Mouse (Mus musculus) duodenum, adult 2 months (tissue): ENCODE results near the gene Fam241a. TPM values are rescaled to one million over a fixed set of nuclear protein-coding genes. Genes with fewer than 3 reads are reported as not detected.

Experiments
- polyA plus RNA-seq: library from polyadenylated mRNA; depleted of rRNA; stranded (reverse); fragments of >200 nt; gene quantifications from 2 replicates; pipeline ENCODE4 v1.2.3, GENCODE M21; 2012; ENCODE audit warnings: low replicate concordance; rRNA removed

Fam241a gene
- polyA plus RNA-seq, result 2.3 and 3.0 TPM in 2 replicates

DNA sequence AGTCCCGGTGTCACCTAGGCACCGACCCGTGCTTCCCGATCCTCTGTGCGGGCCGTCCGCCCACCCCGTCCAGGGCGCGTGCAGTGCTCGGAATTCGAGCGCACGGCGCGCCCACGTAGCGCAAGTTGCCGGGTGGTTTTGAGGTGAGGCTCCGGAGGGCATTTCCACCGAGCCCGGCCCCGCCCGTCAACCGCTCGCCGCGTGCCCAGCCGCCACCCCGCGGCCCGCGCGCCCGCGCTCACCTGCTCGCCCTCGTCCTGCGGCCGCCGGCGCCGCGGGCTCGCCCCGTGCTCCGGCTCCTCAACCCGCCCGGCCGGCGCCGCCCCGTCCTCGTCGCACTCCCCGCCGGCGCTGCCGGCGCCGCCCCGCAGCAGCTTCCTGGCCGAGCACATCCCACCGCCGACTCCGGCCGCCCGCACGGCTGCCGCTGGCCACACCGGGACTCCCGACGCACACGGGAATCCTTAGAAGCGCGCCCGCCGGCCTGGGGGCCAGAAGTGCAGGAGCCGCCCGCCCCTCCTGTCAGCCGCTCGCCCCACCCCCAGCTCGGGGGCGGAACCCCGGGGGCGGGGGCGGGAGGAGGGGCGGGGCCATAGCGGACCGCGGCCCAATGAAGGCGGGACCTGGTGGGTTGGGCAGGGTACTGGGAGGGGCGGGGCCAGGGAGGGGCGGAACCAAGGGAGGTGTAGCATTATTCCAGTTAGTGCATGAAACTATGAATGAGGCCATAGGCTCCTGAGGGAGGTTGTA, at the start of gene Fam241a:
Fam241a (minus strand) TSS at position 533 of the 750 bp plus-strand sequence.

DNA sequence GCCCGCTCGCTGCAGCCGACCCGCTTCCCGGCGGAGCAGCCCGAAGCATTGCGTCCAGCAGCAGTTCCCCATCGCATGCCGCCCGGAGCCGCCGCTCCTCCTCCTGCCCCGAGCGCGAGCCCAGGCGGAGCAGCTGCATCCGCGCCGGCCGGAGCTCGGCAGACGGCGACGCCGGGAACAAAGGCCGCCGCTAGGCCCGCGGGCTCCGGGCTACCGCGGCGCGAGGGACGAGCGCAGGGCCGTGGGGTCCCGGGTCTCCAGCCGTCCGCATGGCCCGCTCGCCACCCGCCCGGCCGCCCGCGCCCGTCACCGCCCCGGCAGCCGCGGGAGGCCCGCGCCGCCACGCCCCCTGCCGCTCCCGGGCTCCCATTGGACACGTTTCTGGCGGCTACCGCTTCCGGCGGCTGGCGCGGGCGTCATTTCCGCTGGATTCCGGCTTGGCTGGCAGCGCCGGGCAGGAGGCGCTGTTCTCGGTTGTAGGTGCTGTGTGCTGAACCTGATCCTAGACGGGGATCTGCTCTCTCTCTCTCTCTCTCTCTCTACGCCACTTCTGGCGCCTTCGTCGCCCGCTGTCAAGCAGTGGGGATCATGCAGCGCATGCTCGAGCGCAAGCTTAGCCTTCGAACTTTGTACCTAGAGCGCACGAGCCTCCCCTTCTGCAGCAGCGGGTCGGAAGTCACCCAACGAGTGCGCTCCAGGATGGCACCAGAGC, 58.8 kb downstream of the Fam241a start, which contains the start of gene Ap1ar:
Ap1ar (minus strand) TSS at position 370 of the 712 bp plus-strand sequence.

Other genes starting within 250 kb of the Fam241a start
- gene Alpk1, start 115.8 kb downstream of the Fam241a start, polyA plus RNA-seq, result 0.50 and 0.63 TPM in 2 replicates
- gene Tifa, start 106.5 kb downstream of the Fam241a start, polyA plus RNA-seq, result 12.6 and 12.9 TPM in 2 replicates
- 32.3 and 49.7 TPM in 2 replicates for gene Ap1ar, start 58.8 kb downstream of the Fam241a start, polyA plus RNA-seq